Mouse (Mus musculus) A20 (cell line): ENCODE results near the gene Zfp871.
"Not testable (repeated sequence)": the region's sequence is repeated elsewhere in the genome, so short reads cannot be mapped to it uniquely, and the experiment has no call there.

Experiments used
- DNase-seq: peaks from one replicate; pipeline ENCODE4 v3.0.0-alpha.2; 2011; ENCODE audit warnings: low read depth, low spot score

Gene Zfp871

GRCm38 (mm10) chr17:32738406-32738805 is 49.7 kb downstream of the Zfp871 start:
- no peak for DNase-seq

GRCm38 (mm10) chr17:32729029-32729428 is 59.1 kb downstream of the Zfp871 start:
- DNase-seq = peak; percentile 38

- not testable (repeated sequence) for DNase-seq
Observed at GRCm38 (mm10) chr17:32726360-32726759, 61.7 kb downstream of the Zfp871 start.

GRCm38 (mm10) chr17:32722771-32723170 is 65.3 kb downstream of the Zfp871 start:
- DNase-seq = no peak

- DNase-seq = not testable (repeated sequence)
Observed at GRCm38 (mm10) chr17:32722151-32722550, 65.9 kb downstream of the Zfp871 start.
